Mouse (Mus musculus): ENCODE measurements around the gene Rbm14. TPM values are rescaled to one million over a fixed set of nuclear protein-coding genes. Genes with fewer than 3 reads are reported as not detected.
"Not testable (repeated sequence)": the region's sequence is repeated elsewhere in the genome, so short reads cannot be mapped to it uniquely, and the experiment has no call there.

The Rbm14 gene
- polyA plus RNA-seq, 1 experiment from 2014 or later: 113 TPM

- ATAC-seq (ENCODE audit: insufficient number of reproducible peaks, insufficient read depth, low FRiP score, low TSS enrichment, low read depth): no peak
- H3K9me3 ChIP-seq: no peaks in the 10 kb centered on the region
- WGBS: 97% methylated on average over 2 of the region's 2 CpGs
- H3K36me3 ChIP-seq: peaks cover 96% of the 10 kb centered on the region
- no peak overlapping the region for H3K27ac ChIP-seq
- H3K27me3 ChIP-seq: no peaks in the 10 kb centered on the region
- H3K4me2 ChIP-seq: no peak overlapping the region
- no peak overlapping the region for H3K4me3 ChIP-seq (replicated peaks)
- no peak overlapping the region for H3K9ac ChIP-seq (replicated peaks)
- H3K4me1 ChIP-seq (replicated peaks): peaks cover 24% of the 10 kb centered on the region
These were observed 25.1 kb downstream of the Rbm14 start for GRCm38 (mm10) chr19:4786313-4786712.

DNA sequence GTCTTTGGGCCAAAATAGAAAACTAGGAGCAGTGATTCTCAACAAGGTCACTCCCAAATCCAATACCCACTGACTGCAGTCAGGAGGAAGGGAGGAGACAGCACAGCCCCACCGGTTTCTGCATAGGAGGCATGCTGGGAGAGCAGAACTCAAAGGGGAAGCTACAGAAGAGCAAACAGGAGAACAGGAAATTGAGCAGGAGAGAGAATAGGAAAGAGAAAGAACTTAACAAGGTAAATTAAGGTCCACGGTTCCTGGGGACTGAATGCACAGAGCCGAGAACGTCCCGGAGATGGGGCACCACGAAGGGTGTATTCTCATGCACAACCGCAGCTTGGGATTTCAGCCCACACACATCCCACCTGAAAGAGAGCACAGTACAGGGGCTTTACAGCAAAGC is 26.2 kb downstream of the Rbm14 start:
- no peaks in the 10 kb centered on the region for H3K9me3 ChIP-seq
- no peak overlapping the region for H3K4me2 ChIP-seq
- ATAC-seq (ENCODE audit: insufficient number of reproducible peaks, insufficient read depth, low FRiP score, low TSS enrichment, low read depth): no peak
- H3K36me3 ChIP-seq: peaks cover 95% of the 10 kb centered on the region
- H3K9ac ChIP-seq (replicated peaks): no peak overlapping the region
- 93% methylated on average over 7 of the region's 7 CpGs for WGBS
- no peaks in the 10 kb centered on the region for H3K27me3 ChIP-seq
- peaks cover 13% of the 10 kb centered on the region for H3K4me1 ChIP-seq (replicated peaks)
- no peak overlapping the region for H3K4me3 ChIP-seq (replicated peaks)
- no peak overlapping the region for H3K27ac ChIP-seq

DNA sequence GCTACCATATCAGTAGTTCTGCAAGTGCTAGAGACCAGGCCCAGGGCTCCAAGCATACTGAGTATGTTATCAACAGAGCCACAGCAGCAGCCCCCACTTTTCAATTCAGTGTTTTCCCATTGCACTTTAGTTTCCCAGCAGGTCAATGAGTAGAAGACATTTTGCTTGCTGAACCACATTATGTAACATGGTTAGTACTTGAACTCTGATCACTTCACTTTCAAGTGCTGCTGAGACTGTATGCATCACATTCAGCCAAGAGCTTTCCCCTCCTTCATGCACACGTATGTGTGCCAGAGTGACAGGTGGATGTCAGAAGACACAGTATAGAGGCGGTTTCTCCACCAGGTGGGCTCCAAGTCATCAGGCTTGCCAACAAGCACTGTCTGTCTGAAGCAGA is 28.5 kb downstream of the Rbm14 start:
- no peak overlapping the region for H3K9ac ChIP-seq (replicated peaks)
- no peaks in the 10 kb centered on the region for H3K27me3 ChIP-seq
- H3K9me3 ChIP-seq: no peaks in the 10 kb centered on the region
- H3K4me1 ChIP-seq (replicated peaks): peaks cover 10% of the 10 kb centered on the region; the same call in 1 of the 2 replicates
- no peak overlapping the region for H3K4me3 ChIP-seq (replicated peaks)
- H3K27ac ChIP-seq: no peak overlapping the region
- WGBS: 95% methylated on average over 2 of the region's 2 CpGs
- H3K4me2 ChIP-seq: no peak overlapping the region
- peaks cover 93% of the 10 kb centered on the region for H3K36me3 ChIP-seq
- no peak for ATAC-seq (ENCODE audit: insufficient number of reproducible peaks, insufficient read depth, low FRiP score, low TSS enrichment, low read depth)

GRCm38 (mm10) chr19:4772785-4773184 is 38.6 kb downstream of the Rbm14 start:
- Histone ChIP-seq H3K4me1 (replicated peaks) (no peaks in the 10 kb centered on the region), H3K36me3 (peaks cover 96% of the 10 kb centered on the region), H3K9ac (replicated peaks) (no peak overlapping the region), H3K4me2 (no peak overlapping the region), H3K27me3 (no peaks in the 10 kb centered on the region), H3K27ac (no peak overlapping the region), H3K9me3 (no peaks in the 10 kb centered on the region), H3K4me3 (replicated peaks) (no peak overlapping the region)
- ATAC-seq (ENCODE audit: insufficient number of reproducible peaks, insufficient read depth, low FRiP score, low TSS enrichment, low read depth): no peak
- 94% methylated on average over 3 of the region's 3 CpGs for WGBS

GRCm38 (mm10) chr19:4767507-4768148 is 43.8 kb downstream of the Rbm14 start:
- H3K4me2 ChIP-seq: no peak overlapping the region
- H3K4me3 ChIP-seq (replicated peaks): no peak overlapping the region
- ATAC-seq (ENCODE audit: insufficient number of reproducible peaks, insufficient read depth, low FRiP score, low TSS enrichment, low read depth): no peak
- no peaks in the 10 kb centered on the region for H3K27me3 ChIP-seq
- H3K36me3 ChIP-seq: peaks cover 96% of the 10 kb centered on the region
- H3K27ac ChIP-seq: no peak overlapping the region
- no peaks in the 10 kb centered on the region for H3K4me1 ChIP-seq (replicated peaks)
- no peaks in the 10 kb centered on the region for H3K9me3 ChIP-seq
- WGBS: 92% methylated on average over 12 of the region's 12 CpGs
- no peak overlapping the region for H3K9ac ChIP-seq (replicated peaks)

GRCm38 (mm10) chr19:4762876-4763275 is 48.6 kb downstream of the Rbm14 start:
- WGBS: 69% methylated on average over 1 of the region's 1 CpGs
- no peak for ATAC-seq (ENCODE audit: insufficient number of reproducible peaks, insufficient read depth, low FRiP score, low TSS enrichment, low read depth)
- no peak overlapping the region for H3K4me3 ChIP-seq (replicated peaks)
- peaks cover 85% of the 10 kb centered on the region for H3K36me3 ChIP-seq
- H3K4me1 ChIP-seq (replicated peaks): peaks cover 12% of the 10 kb centered on the region
- H3K9ac ChIP-seq (replicated peaks): no peak overlapping the region
- H3K27me3 ChIP-seq: no peaks in the 10 kb centered on the region
- H3K4me2 ChIP-seq: no peak overlapping the region
- no peaks in the 10 kb centered on the region for H3K9me3 ChIP-seq
- no peak overlapping the region for H3K27ac ChIP-seq

DNA sequence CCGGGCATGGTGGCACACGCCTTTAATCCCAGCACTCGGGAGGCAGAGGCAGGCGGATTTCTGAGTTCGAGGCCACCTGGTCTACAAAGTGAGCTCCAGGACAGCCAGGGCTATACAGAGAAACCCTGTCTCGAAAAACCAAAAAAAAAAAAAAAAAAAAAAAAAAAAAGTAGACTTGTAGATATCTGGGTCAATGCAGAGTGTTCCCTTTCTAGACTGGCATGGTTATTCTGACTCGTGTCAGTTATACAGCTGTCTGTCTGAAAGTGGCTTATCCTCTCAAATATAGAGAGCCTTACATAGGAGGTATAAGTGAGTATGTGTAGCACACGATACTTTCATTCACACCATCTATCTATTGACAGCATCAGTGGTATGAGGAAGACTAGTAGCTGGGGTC is 50.9 kb downstream of the Rbm14 start:
- ATAC-seq (ENCODE audit: insufficient number of reproducible peaks, insufficient read depth, low FRiP score, low TSS enrichment, low read depth); H3K9ac ChIP-seq (replicated peaks): not testable (repeated sequence)

DNA sequence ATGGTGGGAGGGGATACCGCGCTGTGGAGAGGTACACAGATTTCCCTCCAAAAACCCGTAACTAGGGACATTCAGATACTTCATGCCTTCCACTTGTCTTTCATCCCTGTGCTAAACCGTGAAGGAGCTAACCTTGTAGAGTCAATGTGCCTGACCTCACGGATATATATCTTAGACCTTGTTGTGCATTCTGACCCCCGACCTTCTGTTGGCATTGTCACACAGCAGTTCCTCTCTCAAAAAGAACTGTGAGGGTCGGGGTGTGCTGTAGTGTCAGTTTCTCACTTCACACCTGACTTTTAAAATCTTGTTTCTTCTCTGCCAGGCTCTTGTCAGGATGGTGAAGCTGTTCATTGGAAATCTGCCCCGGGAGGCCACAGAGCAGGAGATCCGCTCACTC is 54.5 kb downstream of the Rbm14 start:
- ATAC-seq (ENCODE audit: insufficient number of reproducible peaks, insufficient read depth, low FRiP score, low TSS enrichment, low read depth): no peak
- Histone ChIP-seq H3K4me3 (replicated peaks) (peak overlapping the region; percentile 68), H3K9me3 (no peaks in the 10 kb centered on the region), H3K36me3 (peaks cover 31% of the 10 kb centered on the region), H3K9ac (replicated peaks) (peak overlapping the region; percentile 86), H3K27me3 (no peaks in the 10 kb centered on the region), H3K4me1 (replicated peaks) (peaks cover 17% of the 10 kb centered on the region), H3K4me2 (peak overlapping the region; percentile 77), H3K27ac (peak overlapping the region; percentile 95)
- WGBS: 5% methylated on average over 9 of the region's 9 CpGs

More for the DNA sequence above, 50.9 kb downstream of the Rbm14 start:
- 92% methylated on average over 8 of the region's 8 CpGs for WGBS
- not testable (repeated sequence) for H3K27ac ChIP-seq; H3K9me3 ChIP-seq; H3K4me2 ChIP-seq; H3K27me3 ChIP-seq; H3K4me3 ChIP-seq (replicated peaks)
- Histone ChIP-seq H3K4me1 (replicated peaks) (peaks cover 17% of the 10 kb centered on the region), H3K36me3 (peaks cover 66% of the 10 kb centered on the region)

GRCm38 (mm10) chr19:4756193-4756911 is 55.1 kb downstream of the Rbm14 start, which contains the start of gene Rbm4b:
Rbm4b (plus strand) TSS chr19:4756497.
- H3K36me3 ChIP-seq: peaks cover 26% of the 10 kb centered on the region
- WGBS: under 1% methylated on average over 65 of the region's 65 CpGs
- no peaks in the 10 kb centered on the region for H3K9me3 ChIP-seq
- no peaks in the 10 kb centered on the region for H3K27me3 ChIP-seq
- peak within 1 kb of the TSS; percentile 68 for H3K4me3 ChIP-seq (replicated peaks)
- peak within 1 kb of the TSS; percentile 77 for H3K4me2 ChIP-seq
- peak; percentile 97 for ATAC-seq (ENCODE audit: insufficient number of reproducible peaks, insufficient read depth, low FRiP score, low TSS enrichment, low read depth)
- H3K27ac ChIP-seq: peak within 1 kb of the TSS; percentile 95
- peak within 1 kb of the TSS; percentile 86 for H3K9ac ChIP-seq (replicated peaks)
- peaks cover 17% of the 10 kb centered on the region for H3K4me1 ChIP-seq (replicated peaks)

DNA sequence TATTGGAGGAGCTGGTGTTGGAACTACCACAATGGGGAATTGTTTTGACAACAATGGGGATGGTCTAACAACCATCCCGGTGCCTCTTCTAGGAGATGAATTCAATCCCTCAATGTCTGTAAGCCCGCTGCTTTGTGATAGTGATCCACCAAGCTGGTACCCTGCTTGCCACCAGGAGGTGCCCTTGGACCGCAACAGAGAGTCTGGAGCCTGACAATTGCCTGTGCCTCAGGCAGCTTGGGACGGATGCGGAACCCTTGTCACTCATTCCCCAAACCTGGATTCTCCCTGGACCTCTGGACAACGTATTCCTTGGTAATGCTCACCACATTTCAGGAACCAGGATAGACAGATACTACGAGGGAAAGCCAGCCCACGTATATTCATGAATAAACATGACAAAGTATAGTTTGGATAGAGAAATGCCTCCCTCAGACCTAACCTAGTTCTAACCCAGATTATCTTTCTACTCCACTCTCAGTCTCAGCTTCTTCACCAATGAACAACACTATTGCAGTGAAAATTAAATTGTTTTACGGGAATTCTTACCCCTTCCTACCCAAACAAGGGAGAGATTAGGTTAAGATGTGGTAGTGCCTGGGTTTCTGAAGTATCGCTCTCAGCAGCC is 55.8 kb downstream of the Rbm14 start:
- under 1% methylated on average over 10 of the region's 10 CpGs for WGBS
- Histone ChIP-seq H3K4me2 (peak overlapping the region; percentile 77), H3K4me3 (replicated peaks) (peak overlapping the region; percentile 68), H3K27me3 (no peaks in the 10 kb centered on the region), H3K27ac (peak overlapping the region; percentile 95), H3K9ac (replicated peaks) (peak overlapping the region; percentile 57), H3K4me1 (replicated peaks) (peaks cover 17% of the 10 kb centered on the region), H3K36me3 (peaks cover 19% of the 10 kb centered on the region), H3K9me3 (no peaks in the 10 kb centered on the region)
- no peak for ATAC-seq (ENCODE audit: insufficient number of reproducible peaks, insufficient read depth, low FRiP score, low TSS enrichment, low read depth)

Measured in limb, embryonic 12.5 days (tissue).